Mouse (Mus musculus) kidney, embryonic 16.5 days (tissue): ENCODE measurements at regions not wholly inside any gene's neighbourhood (a gene's known extent, or its start where the extent isn't known, plus 50 kb on each side); places are given as distances from the start of the nearest gene placed in this dataset.

Experiments used
- ATAC-seq: fragments of 200-750 bp; cut with Nextera tagmentation; 2 replicates; pipeline ENCODE4 v1.8.0; 2017; ENCODE audit warnings: moderate TSS enrichment; ENCODE audit not compliant: low FRiP score, low TSS enrichment
- H3K27ac ChIP-seq: fragments of 300-500 bp; sonication (generic); 2 replicates; pipeline ENCODE4 v1.5.1; 2014; ENCODE audit warnings: low read length
- H3K27me3 ChIP-seq: fragments of 300-500 bp; sonication (generic); 2 replicates; pipeline ENCODE4 v1.6.1; 2014; ENCODE audit warnings: low read length, control low read depth, mixed read lengths; ENCODE audit not compliant: insufficient read depth
- H3K36me3 ChIP-seq: fragments of 300-500 bp; sonication (generic); 2 replicates; pipeline ENCODE4 v1.6.1; 2014; ENCODE audit warnings: low read length, control low read depth, mixed read lengths; ENCODE audit not compliant: insufficient read depth
- H3K4me1 ChIP-seq: fragments of 300-500 bp; sonication (generic); 2 replicates; pipeline ENCODE4 v1.6.1; 2014; ENCODE audit warnings: low read length, control low read depth, mixed read lengths; ENCODE audit not compliant: insufficient read depth
- H3K4me2 ChIP-seq: fragments of 300-500 bp; sonication (generic); replicated peaks from 2 replicates; pipeline ENCODE4 v1.6.1; 2014; ENCODE audit warnings: low read depth, low read length
- H3K4me3 ChIP-seq: fragments of 300-500 bp; sonication (generic); 2 replicates; pipeline ENCODE4 v1.5.1; 2014; ENCODE audit warnings: mild to moderate bottlenecking, low read length
- H3K9ac ChIP-seq: fragments of 300-500 bp; sonication (generic); replicated peaks from 2 replicates; pipeline ENCODE4 v1.6.1; 2014; ENCODE audit warnings: low read length
- H3K9me3 ChIP-seq: fragments of 300-500 bp; sonication (generic); 2 replicates; pipeline ENCODE4 v1.6.1; 2016; ENCODE audit warnings: low read length, control low read depth
- WGBS: fragments of 180-500 bp; shearing (Covaris S2); extraction: QIAGEN DNeasy Blood & Tissue Kit; methylation state at CpG from one replicate; pipeline ENCODE4 v1.1.7; 2014; 5-methylcytosine and 5-hydroxymethylcytosine counted together

DNA sequence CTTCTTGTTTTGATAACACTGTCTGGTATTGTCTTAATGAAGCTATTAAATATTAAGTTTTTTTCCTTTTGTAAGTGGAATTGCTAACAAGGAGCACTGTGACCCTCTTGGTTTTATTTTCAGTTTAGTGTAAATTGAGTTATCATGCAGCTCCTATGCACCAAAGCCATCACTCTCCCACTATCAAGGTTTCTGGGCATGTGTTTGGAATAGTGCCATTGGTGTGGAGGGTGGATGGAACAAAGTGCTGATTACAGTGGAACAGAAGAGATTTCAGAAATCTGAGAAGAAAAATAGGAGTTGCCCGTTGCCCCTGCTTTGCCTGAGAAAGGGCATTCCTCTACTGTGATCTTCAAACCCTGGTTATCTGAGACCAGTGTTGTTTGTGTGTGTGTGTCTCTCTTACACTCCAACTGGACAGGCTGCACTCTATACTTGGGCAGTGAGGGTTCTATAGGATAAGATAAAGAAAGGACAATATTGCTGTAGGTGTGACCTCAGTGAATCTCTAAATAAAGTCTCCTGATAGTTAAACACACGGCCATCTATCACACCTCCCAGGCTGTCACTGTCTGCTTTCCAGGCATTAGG, 414.3 kb upstream of the Nr2f2 start:
- 33% methylated on average over 2 of the region's 2 CpGs for WGBS
- Histone ChIP-seq H3K4me1 (no peaks in the 10 kb centered on the region), H3K4me2 (no peak overlapping the region), H3K36me3 (no peaks in the 10 kb centered on the region), H3K4me3 (no peak overlapping the region), H3K9ac (no peak overlapping the region), H3K27ac (no peak overlapping the region), H3K27me3 (no peaks in the 10 kb centered on the region), H3K9me3 (no peaks in the 10 kb centered on the region)
- 0 out of 2 replicates have a peak, but pooled peaks have one; percentile 57 for ATAC-seq

DNA sequence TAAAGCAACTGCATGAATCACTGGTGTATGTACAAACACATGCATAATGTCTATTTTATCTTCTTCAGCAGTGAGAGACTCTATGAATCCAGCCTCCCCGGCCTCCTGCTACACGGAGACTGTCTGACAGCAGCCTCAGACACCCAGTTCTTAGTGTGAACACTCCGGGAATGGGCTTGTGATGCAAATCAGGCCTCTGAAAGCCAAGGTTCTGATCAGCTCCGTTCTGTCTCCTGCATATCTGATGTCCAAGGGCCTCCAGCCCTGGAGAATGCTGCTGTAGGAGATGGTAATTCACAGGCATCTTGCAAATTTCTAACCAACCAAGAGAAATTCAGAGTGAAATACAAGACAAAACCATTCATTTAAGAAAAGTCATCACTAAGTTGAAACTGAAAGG, 411.2 kb upstream of the Nr2f2 start:
- whole genome bisulfite sequencing: 53% methylated on average over 4 of the region's 4 CpGs
- no peaks in the 10 kb centered on the region for H3K27me3 ChIP-seq
- no peaks in the 10 kb centered on the region for H3K9me3 ChIP-seq
- no peaks in the 10 kb centered on the region for H3K4me1 ChIP-seq
- no peak overlapping the region for H3K27ac ChIP-seq
- no peak overlapping the region for H3K4me3 ChIP-seq
- H3K4me2 ChIP-seq: no peak overlapping the region
- H3K9ac ChIP-seq: no peak overlapping the region
- no peaks in the 10 kb centered on the region for H3K36me3 ChIP-seq
- ATAC-seq: no peak

DNA sequence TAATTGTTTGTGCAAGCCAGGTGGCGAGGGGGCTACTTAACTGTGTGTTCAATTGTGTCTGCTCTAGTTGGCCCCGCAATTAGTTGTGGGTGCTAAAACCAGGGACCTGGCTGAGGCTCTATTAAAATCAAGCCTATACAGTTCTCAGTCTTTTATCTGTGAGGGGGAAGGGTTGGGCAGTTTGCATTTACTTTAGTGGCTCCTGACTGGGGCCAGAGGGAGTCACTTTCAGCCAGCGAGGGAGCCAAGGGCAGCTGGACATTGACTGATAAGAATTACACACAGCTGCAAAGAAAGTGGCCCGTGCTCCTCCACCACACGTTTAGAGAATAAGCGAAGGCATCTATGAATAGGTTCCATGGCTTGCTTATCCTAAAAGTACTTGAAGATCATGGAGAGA, 403.1 kb upstream of the Nr2f2 start:
- Histone ChIP-seq H3K9ac (no peak overlapping the region), H3K27ac (no peak overlapping the region), H3K9me3 (peaks cover 4% of the 10 kb centered on the region; the same call in 1 of the 2 replicates), H3K4me3 (no peak overlapping the region), H3K27me3 (no peaks in the 10 kb centered on the region), H3K4me1 (no peaks in the 10 kb centered on the region), H3K4me2 (no peak overlapping the region), H3K36me3 (no peaks in the 10 kb centered on the region)
- no peak for ATAC-seq
- 65% methylated on average over 6 of the region's 6 CpGs for WGBS

DNA sequence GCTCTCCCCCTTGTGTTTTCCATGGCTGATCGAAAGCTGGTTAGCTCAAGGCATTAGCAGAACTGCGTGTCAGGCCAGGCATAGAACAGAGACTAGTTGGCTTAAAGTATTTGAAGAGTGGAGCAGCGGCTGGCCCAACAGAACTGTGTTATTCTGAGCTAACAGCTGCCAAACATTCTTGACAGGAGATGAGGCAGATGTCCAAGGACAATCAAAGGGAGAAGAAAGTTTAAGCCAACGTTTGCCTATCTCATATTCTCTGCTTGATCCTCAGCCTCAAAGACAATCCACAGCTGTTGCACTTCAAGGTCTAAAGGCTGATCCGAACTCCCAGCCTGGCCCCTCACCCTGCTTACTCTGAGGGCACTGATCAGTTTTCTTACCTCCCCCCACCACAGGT, 401.2 kb upstream of the Nr2f2 start:
- H3K9ac ChIP-seq: no peak overlapping the region

DNA sequence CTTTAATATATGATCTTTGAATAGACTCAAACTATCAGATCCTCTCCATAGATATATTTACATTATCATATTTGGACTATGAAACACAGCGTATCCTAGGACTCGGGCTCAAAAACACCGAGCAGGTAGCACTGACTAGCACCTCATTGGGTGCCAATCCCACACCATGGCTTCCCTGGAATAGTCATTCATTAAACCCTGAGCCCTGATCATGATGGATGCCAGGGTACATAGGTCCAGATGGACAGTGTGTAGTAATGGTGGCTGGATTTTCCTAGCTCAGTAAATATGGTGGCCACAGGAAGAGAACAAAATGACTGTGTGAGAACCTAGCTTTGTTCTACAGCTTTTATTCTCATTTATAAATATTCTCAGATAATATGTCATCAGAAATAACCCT, 390.1 kb upstream of the Nr2f2 start:
- 92% methylated on average over 3 of the region's 3 CpGs for WGBS
- no peaks in the 10 kb centered on the region for H3K4me1 ChIP-seq
- H3K4me3 ChIP-seq: no peak overlapping the region
- peaks cover 8% of the 10 kb centered on the region; the same call in 1 of the 2 replicates for H3K9me3 ChIP-seq
- ATAC-seq: no peak
- no peak overlapping the region for H3K4me2 ChIP-seq
- H3K27me3 ChIP-seq: no peaks in the 10 kb centered on the region
- H3K27ac ChIP-seq: no peak overlapping the region
- no peaks in the 10 kb centered on the region for H3K36me3 ChIP-seq
- H3K9ac ChIP-seq: no peak overlapping the region

More for the DNA sequence above, 401.2 kb upstream of the Nr2f2 start:
- H3K4me2 ChIP-seq: no peak overlapping the region
- no peak for ATAC-seq
- no peak overlapping the region for H3K4me3 ChIP-seq
- H3K36me3 ChIP-seq: no peaks in the 10 kb centered on the region
- peaks cover 4% of the 10 kb centered on the region; the same call in 1 of the 2 replicates for H3K9me3 ChIP-seq
- 49% methylated on average over 5 of the region's 5 CpGs for WGBS
- H3K4me1 ChIP-seq: no peaks in the 10 kb centered on the region
- H3K27ac ChIP-seq: no peak overlapping the region
- no peaks in the 10 kb centered on the region for H3K27me3 ChIP-seq

DNA sequence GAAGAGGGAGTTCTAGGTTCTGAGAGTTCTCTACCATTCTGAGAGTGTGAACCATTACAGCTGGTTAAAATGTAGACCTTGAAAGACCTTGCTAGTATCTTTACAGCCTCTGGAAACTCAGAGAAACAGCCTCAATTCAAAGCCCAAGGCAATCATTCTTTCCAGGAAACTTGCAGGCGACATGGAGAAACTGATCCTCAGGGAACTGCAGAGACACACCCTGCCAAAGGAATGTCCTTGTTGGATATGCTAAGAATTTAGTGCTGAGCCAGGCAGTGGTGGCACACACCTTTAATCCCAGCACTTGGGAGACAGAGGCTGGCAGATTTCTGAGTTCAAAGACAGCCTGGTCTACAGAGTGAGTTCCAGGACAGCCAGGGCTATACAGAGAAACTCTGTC, 388.3 kb upstream of the Nr2f2 start:
- no peak overlapping the region for H3K9ac ChIP-seq
- H3K4me3 ChIP-seq: no peak overlapping the region
- H3K9me3 ChIP-seq: peaks cover 8% of the 10 kb centered on the region; the same call in 1 of the 2 replicates
- H3K27me3 ChIP-seq: no peaks in the 10 kb centered on the region
- H3K36me3 ChIP-seq: no peaks in the 10 kb centered on the region
- 78% methylated on average over 1 of the region's 1 CpGs for WGBS
- no peaks in the 10 kb centered on the region for H3K4me1 ChIP-seq
- no peak for ATAC-seq
- H3K4me2 ChIP-seq: no peak overlapping the region
- H3K27ac ChIP-seq: no peak overlapping the region

DNA sequence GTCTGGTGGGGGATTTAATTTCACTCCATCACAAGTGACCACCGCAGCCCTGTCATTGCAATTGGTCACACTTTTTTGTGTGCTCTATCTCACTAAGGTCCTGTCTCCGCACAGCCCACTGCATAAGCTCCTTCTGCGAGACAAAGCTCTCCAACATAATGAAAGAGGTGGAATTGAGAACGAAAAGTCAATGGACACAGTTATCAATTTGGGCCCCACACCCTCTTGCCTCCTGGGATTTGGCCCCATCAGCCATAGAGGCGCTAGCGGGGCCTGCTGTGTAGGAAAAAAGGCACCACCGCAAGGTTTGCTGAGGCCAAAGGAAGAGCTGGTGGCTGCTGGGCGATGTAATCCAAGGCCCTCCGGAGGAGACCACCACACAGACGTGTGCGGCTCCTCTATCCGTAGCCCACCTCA, 386.3 kb upstream of the Nr2f2 start:
- Histone ChIP-seq H3K4me1 (no peaks in the 10 kb centered on the region), H3K9ac (no peak overlapping the region), H3K4me2 (no peak overlapping the region), H3K4me3 (no peak overlapping the region), H3K36me3 (no peaks in the 10 kb centered on the region), H3K9me3 (peaks cover 8% of the 10 kb centered on the region; the same call in 1 of the 2 replicates), H3K27me3 (no peaks in the 10 kb centered on the region), H3K27ac (no peak overlapping the region)
- 94% methylated on average over 12 of the region's 12 CpGs for WGBS
- ATAC-seq: no peak

DNA sequence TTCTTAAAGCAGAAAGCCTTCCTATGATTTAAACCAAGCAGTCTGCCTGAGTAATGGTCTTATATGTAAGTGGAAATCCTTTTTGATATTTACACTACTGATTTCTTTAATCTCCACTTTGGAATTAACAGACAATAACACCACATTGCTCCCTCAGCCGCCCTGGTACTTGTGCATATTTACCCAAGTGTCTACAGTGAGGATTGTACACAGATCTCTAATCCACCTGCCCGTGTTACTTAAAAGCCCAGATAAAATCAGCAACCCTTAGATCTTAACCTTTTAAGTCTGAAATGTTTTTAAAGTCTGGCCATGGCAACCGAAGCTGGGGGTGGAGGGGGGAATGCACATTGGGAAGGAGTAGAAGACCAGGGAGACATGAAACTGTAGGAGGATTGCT, 382.3 kb upstream of the Nr2f2 start:
- H3K9ac ChIP-seq: no peak overlapping the region
- H3K4me2 ChIP-seq: no peak overlapping the region
- H3K36me3 ChIP-seq: no peaks in the 10 kb centered on the region
- no peaks in the 10 kb centered on the region for H3K27me3 ChIP-seq
- no peaks in the 10 kb centered on the region for H3K4me1 ChIP-seq
- no peak overlapping the region for H3K27ac ChIP-seq
- no peaks in the 10 kb centered on the region for H3K9me3 ChIP-seq
- no peak overlapping the region for H3K4me3 ChIP-seq
- WGBS: 20% methylated on average over 3 of the region's 3 CpGs
- no peak for ATAC-seq

DNA sequence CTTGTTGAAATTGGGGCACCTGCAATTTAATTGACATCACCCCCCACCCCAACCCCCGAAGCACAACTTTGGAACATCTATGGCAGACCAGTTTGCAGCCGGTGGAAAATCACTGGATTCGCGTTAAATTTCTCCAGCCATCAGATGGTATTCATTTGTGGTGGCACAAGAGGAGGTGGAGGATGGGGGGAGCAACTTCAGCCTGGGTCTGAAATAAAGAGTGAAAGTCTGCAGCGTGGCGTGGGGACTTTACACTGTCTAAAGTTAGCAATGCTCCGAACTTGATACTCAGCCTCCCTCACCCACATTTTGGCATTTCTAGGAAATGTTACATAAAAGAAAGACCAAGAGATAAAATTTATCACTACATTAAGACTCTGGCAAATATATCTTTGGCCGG, 381.8 kb upstream of the Nr2f2 start:
- Histone ChIP-seq H3K9me3 (no peaks in the 10 kb centered on the region), H3K9ac (no peak overlapping the region), H3K4me2 (no peak overlapping the region), H3K27ac (no peak overlapping the region), H3K36me3 (no peaks in the 10 kb centered on the region), H3K4me1 (no peaks in the 10 kb centered on the region), H3K27me3 (no peaks in the 10 kb centered on the region), H3K4me3 (no peak overlapping the region)
- WGBS: 57% methylated on average over 8 of the region's 8 CpGs
- no peak for ATAC-seq

DNA sequence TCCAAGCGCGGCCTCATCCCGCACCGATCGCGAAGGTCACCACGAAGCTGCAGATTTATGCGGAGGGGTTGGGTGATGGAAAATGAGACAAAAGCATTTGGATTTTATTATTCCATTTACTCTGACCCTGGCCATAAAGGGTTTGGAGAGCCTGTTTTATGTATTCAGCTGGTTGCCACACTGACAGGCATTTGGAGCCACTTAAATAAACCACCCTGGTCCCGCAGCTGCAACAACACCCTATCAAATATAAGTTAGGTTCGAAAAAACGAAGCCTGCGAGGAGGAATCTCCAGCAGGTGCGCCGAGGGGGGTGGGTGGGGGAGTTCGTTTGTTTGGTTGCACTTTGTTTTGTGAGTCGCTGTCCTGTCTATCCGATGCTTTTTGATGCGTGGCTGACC, 377.8 kb upstream of the Nr2f2 start:
- no peak overlapping the region for H3K4me3 ChIP-seq
- H3K27me3 ChIP-seq: no peaks in the 10 kb centered on the region
- H3K9ac ChIP-seq: 0 out of 2 replicates have a peak overlapping the region, but pooled peaks have one; percentile 14
- no peaks in the 10 kb centered on the region for H3K4me1 ChIP-seq
- WGBS: 36% methylated on average over 18 of the region's 18 CpGs
- H3K27ac ChIP-seq: no peak overlapping the region
- no peak for ATAC-seq
- peak overlapping the region; percentile 22; the same call in 1 of the 2 replicates for H3K4me2 ChIP-seq
- no peaks in the 10 kb centered on the region for H3K9me3 ChIP-seq
- no peaks in the 10 kb centered on the region for H3K36me3 ChIP-seq
